Mouse (Mus musculus) MEL (cell line): ENCODE measurements around the gene Fabp2.

Source experiments
- BHLHE40 ChIP-seq: IDR thresholded peaks from 2 replicates; pipeline ENCODE4 v1.6.1; 2012; ENCODE audit warnings: low read depth, mild to moderate bottlenecking, inconsistent platforms, low read length, improper control_type of control experiment, borderline replicate concordance
- CTCF ChIP-seq, 3 experiments: IDR thresholded peaks in 2 of 3; conservative IDR thresholded peaks in 1 of 3; 2 replicates each; pipeline ENCODE4 v1.5.1; 2011 to 2012; ENCODE audit warnings: low read length in 3 of 3, low read depth in 2 of 3, mild to moderate bottlenecking in 2 of 3, improper control_type of control experiment in 1 of 3, inconsistent platforms in 1 of 3, mixed read lengths in 1 of 3, moderate library complexity in 1 of 3; ENCODE audit not compliant: control insufficient read depth in 1 of 3, insufficient read depth in 1 of 3, poor library complexity in 1 of 3, severe bottlenecking in 1 of 3
- EP300 ChIP-seq, 2 experiments: IDR thresholded peaks; 2 replicates each; pipeline ENCODE4 v1.6.1; 2011; ENCODE audit warnings: improper control_type of control experiment in 2 of 2, low read length in 2 of 2, low read depth in 1 of 2, mild to moderate bottlenecking in 1 of 2
- GABPA ChIP-seq: IDR thresholded peaks from 2 replicates; pipeline ENCODE4 v1.6.1; 2012; ENCODE audit warnings: low read depth, mild to moderate bottlenecking, inconsistent platforms, low read length, improper control_type of control experiment, moderate library complexity
- MAX ChIP-seq: IDR thresholded peaks from 2 replicates; pipeline ENCODE4 v1.6.1; 2011; ENCODE audit warnings: low read length, improper control_type of control experiment
- POLR2A ChIP-seq, 2 experiments: IDR thresholded peaks; 2 replicates each; pipeline ENCODE4 v1.6.1; 2011 to 2012; ENCODE audit warnings: low read length in 2 of 2, mild to moderate bottlenecking in 2 of 2, control low read depth in 1 of 2, improper control_type of control experiment in 1 of 2, low read depth in 1 of 2, moderate library complexity in 1 of 2; ENCODE audit not compliant: control insufficient read depth in 1 of 2, insufficient read depth in 1 of 2, poor library complexity in 1 of 2
- POLR2AphosphoS5 ChIP-seq: IDR thresholded peaks from 2 replicates; pipeline ENCODE4 v1.6.1; 2012; ENCODE audit warnings: low read depth, borderline replicate concordance, mild to moderate bottlenecking, inconsistent platforms, low read length, moderate library complexity, mixed read lengths
- USF1 ChIP-seq: IDR thresholded peaks from 2 replicates; pipeline ENCODE4 v1.6.1; 2014; ENCODE audit warnings: low read depth, mild to moderate bottlenecking, inconsistent platforms, low read length, improper control_type of control experiment, moderate library complexity
- ZNF384 ChIP-seq: IDR thresholded peaks from 2 replicates; pipeline ENCODE4 v1.6.1; 2012; ENCODE audit warnings: low read depth, mild to moderate bottlenecking, inconsistent platforms, low read length, improper control_type of control experiment

DNA sequence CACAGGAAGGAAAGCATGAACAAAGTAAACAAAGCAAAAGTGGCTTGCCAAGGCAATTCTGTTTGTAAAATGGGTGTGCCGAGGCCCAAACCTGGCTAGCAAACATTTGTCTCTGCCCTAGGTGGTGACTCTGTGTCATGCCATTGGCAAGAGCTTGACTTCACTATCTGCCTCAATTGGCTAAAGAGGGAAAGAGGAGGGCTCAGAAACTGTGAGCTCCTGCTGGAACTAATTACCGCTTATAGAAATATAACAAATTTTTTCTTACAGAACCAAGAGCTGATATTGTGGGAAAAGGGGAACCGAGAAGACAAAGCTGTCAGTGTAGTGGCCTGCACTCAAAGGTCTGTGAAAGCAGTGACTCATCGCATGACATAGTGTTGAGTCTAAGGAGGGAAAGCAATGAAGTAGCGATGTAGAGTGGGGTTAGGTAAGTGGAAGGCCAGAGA is 6.5 kb upstream of the Fabp2 start:
- TF ChIP-seq CTCF (IDR thresholded peaks at IDR 0.05 in 2 of 3, conservative IDR thresholded peaks at IDR 0.05 in 1 of 3; ENCODE audit: control insufficient read depth in 1 of 3, insufficient read depth in 1 of 3, low read depth in 2 of 3, low read length in 3 of 3, poor library complexity in 1 of 3, severe bottlenecking in 1 of 3) (no peak), POLR2A (IDR thresholded peaks at IDR 0.05; ENCODE audit: control insufficient read depth in 1 of 2, insufficient read depth in 1 of 2, low read depth in 1 of 2, low read length in 2 of 2, poor library complexity in 1 of 2) (no peak), GABPA (no peak), MAX (no peak), EP300 (IDR thresholded peaks at IDR 0.05; ENCODE audit: low read depth in 1 of 2, low read length in 2 of 2) (no peak), POLR2AphosphoS5 (no peak), BHLHE40 (no peak), USF1 (no peak), ZNF384 (no peak)
